Mouse (Mus musculus) neural tube, embryonic 11.5 days (tissue): ENCODE data around the gene Arl4a. TPM values are rescaled to one million over a fixed set of nuclear protein-coding genes. Genes with fewer than 3 reads are reported as not detected.

Experiments used
- ATAC-seq: fragments of 200-750 bp; cut with Nextera tagmentation; 2 replicates; pipeline ENCODE4 v1.8.0; 2017; ENCODE audit warnings: moderate number of reproducible peaks, mild to moderate bottlenecking, moderate TSS enrichment, moderate library complexity; ENCODE audit not compliant: insufficient read depth, low FRiP score, low TSS enrichment
- DNase-seq: peaks from one replicate; pipeline ENCODE4 v3.0.0-alpha.2; 2015; ENCODE audit warnings: low spot score
- H3K27ac ChIP-seq: fragments of 300-500 bp; sonication (generic); 2 replicates; pipeline ENCODE4 v1.5.1; 2014; ENCODE audit warnings: low read depth, mild to moderate bottlenecking, low read length
- H3K27me3 ChIP-seq: fragments of 300-500 bp; sonication (generic); 2 replicates; pipeline ENCODE4 v1.6.1; 2014; ENCODE audit warnings: mild to moderate bottlenecking, low read length, mixed read lengths; ENCODE audit not compliant: control insufficient read depth, insufficient read depth
- H3K36me3 ChIP-seq: fragments of 300-500 bp; sonication (generic); 2 replicates; pipeline ENCODE4 v1.6.1; 2014; ENCODE audit warnings: mild to moderate bottlenecking, low read length, moderate library complexity, mixed read lengths; ENCODE audit not compliant: control insufficient read depth, insufficient read depth
- H3K4me1 ChIP-seq: fragments of 300-500 bp; sonication (generic); 2 replicates; pipeline ENCODE4 v1.6.1; 2014; ENCODE audit warnings: low read length, mixed read lengths; ENCODE audit not compliant: control insufficient read depth, insufficient read depth
- H3K4me2 ChIP-seq: fragments of 300-500 bp; sonication (generic); 2 replicates; pipeline ENCODE4 v1.6.1; 2014; ENCODE audit warnings: low read depth, mild to moderate bottlenecking, moderate library complexity
- H3K4me3 ChIP-seq: fragments of 300-500 bp; sonication (generic); 2 replicates; pipeline ENCODE4 v1.5.1; 2014; ENCODE audit warnings: low read depth, low read length
- H3K9ac ChIP-seq: fragments of 300-500 bp; sonication (generic); 2 replicates; pipeline ENCODE4 v1.6.1; 2014; ENCODE audit warnings: mild to moderate bottlenecking, low read length
- H3K9me3 ChIP-seq: fragments of 300-500 bp; sonication (generic); 2 replicates; pipeline ENCODE4 v1.6.1; 2016; ENCODE audit warnings: low read length; ENCODE audit not compliant: control insufficient read depth
- WGBS: fragments of 180-500 bp; shearing (Covaris S2); extraction: QIAGEN DNeasy Blood & Tissue Kit; methylation state at CpG from one replicate; pipeline ENCODE4 v1.1.7; 2014; 5-methylcytosine and 5-hydroxymethylcytosine counted together
- polyA plus RNA-seq: library from polyadenylated mRNA; unstranded; fragments of >200 nt; fragmentation: Nextera tagmentation; extraction: Ambion mirVana; gene quantifications from 2 replicates; pipeline ENCODE4 v1.2.1, GENCODE M21; 2014

Arl4a gene
- 109 and 117 TPM in 2 replicates for polyA plus RNA-seq

DNA sequence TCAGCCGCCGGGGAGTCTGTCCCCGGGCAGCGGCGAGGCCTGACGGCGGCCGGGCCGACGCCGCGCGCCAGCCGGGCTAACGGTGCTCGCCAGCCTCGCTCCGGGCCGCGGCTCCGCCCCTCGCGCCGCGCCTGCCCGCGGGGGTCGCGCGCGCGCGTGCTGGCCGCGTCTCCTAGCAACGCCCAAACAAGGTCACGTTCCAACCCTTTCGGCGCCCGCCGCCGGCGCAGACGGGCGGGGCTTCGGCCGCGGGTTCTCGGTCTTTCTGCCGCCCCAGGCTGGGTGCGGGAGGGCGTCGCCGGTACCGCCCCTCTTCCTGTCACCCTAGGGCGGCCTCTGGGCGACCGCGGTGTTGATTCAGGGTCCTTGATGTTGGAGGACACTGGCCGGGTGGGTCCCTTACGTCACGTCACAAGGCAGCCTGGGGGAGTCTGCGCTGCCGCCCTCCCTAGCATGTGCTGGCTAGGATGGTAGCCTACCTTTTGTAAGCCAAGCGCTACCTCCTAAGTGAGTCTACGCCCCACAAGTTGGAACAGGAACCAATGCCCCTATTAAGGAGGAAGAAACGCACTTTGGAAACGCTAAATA, at the start of gene Arl4a:
Arl4a (minus strand) TSS at position 150 of the 588 bp plus-strand sequence.
- peak; percentile 91 for DNase-seq

DNA sequence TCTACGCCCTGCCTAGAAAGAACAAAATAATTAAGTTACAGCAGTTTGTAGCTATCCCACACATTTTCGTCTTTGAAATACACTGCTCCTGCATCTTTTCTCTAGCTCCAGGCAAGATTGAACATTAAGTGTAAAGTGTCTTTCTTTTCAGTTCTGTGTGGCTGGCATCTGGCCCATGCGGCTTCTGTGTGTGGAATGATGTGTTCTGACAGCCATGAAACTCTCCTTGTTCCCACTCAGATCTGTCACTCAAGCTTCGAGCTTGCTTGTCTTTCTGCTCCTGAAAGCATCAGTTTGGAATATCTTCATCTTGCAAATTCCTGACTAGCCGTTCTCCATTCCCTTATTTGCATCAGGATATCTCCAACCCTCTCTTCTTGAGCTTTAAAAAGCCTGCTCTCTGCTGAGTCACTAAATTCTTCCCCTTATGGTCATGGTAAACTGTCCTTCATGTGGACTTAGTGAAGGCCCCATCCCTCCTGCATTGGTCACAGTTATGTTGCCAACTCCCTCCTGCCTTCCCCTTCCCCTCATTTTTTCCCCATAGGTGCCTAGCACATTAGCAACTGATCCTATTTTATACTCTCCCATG, 48.0 kb upstream of the Arl4a start:
- Histone ChIP-seq H3K27ac (no peak overlapping the region), H3K36me3 (no peaks in the 10 kb centered on the region), H3K4me3 (no peak overlapping the region), H3K4me2 (no peak overlapping the region), H3K9me3 (no peaks in the 10 kb centered on the region), H3K9ac (no peak overlapping the region), H3K4me1 (no peaks in the 10 kb centered on the region), H3K27me3 (no peaks in the 10 kb centered on the region)
- no peak for DNase-seq
- WGBS = 86% methylated on average over 5 of the region's 5 CpGs
- no peak for ATAC-seq

More for the DNA sequence above, at the start of gene Arl4a:
- ATAC-seq = peak; percentile 88
- H3K4me2 ChIP-seq = peak within 1 kb of the TSS; percentile 68
- peak within 1 kb of the TSS; percentile 83 for H3K27ac ChIP-seq
- under 1% methylated on average over 61 of the region's 68 CpGs for WGBS
- H3K36me3 ChIP-seq = no peaks in the 10 kb centered on the region
- peak within 1 kb of the TSS; percentile 87 for H3K4me3 ChIP-seq
- H3K27me3 ChIP-seq = no peaks in the 10 kb centered on the region
- peak within 1 kb of the TSS; percentile 82 for H3K9ac ChIP-seq
- no peaks in the 10 kb centered on the region; the same call in 1 of the 2 replicates for H3K4me1 ChIP-seq
- no peaks in the 10 kb centered on the region for H3K9me3 ChIP-seq

DNA sequence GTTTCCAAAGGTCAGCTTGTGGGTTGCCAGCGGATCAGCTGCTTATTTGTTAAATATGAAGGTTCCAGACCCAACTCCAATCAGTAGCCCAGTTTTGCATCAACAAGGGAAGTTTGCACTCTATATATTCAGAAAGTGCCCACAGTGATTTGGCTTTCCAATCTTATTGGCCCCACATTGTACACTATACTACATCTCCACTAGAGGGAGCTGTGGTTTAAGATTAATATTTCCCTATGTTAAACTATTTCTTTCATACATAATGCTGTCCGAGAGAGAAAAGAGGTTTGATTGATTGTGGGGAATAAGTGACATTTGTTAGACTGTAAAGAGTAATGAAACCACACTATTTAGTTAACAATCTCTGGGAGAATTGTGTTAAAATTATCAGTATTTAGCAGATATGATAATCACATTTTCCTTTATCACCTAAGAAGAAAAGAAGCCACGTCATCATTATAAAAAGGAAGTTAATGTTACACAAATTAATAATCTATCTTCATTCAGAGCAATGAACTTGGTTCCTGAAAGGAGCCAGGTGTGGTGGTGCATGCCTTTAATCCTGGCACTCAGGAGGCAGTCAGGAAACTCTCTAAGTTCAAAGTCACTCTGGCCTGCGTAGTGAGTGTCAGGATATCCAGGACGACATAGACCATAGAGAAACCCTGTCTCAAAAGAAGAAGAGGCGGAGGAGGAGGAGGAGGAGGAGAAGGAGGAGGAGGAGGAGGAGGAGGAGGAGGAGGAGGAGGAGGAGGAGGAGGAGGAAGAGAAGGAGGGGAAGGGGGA, 44.8 kb upstream of the Arl4a start:
- Histone ChIP-seq H3K27me3 (no peaks in the 10 kb centered on the region), H3K4me1 (no peaks in the 10 kb centered on the region), H3K9me3 (no peaks in the 10 kb centered on the region), H3K4me2 (no peak overlapping the region), H3K36me3 (no peaks in the 10 kb centered on the region), H3K4me3 (no peak overlapping the region), H3K27ac (no peak overlapping the region), H3K9ac (no peak overlapping the region)
- DNase-seq (no peak), ATAC-seq (no peak)
- WGBS = 56% methylated on average over 5 of the region's 6 CpGs

DNA sequence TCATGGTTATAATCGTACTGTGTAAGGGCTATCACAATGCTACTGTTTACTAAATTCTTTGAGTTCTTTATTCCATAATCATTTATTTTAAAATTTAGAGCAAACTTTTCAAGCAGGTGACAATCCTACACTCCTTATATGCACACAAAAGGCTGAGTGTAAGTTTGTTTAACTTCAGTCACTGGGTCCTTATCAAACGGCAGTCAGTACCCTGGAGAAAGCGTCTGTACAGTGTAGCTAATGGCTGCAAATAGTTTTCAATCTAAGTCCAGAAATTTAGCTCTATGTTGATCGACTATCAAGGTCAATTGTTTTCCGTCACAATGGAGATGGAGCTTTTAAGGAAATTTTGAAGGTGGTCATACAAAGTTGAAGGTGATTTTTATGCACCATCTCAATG, 44.2 kb upstream of the Arl4a start:
- H3K9me3 ChIP-seq = no peaks in the 10 kb centered on the region
- H3K27me3 ChIP-seq = no peaks in the 10 kb centered on the region
- no peak overlapping the region for H3K4me3 ChIP-seq
- no peak for ATAC-seq
- no peak for DNase-seq
- H3K9ac ChIP-seq = no peak overlapping the region
- H3K27ac ChIP-seq = no peak overlapping the region
- WGBS = 77% methylated on average over 5 of the region's 5 CpGs
- no peaks in the 10 kb centered on the region for H3K4me1 ChIP-seq
- H3K36me3 ChIP-seq = no peaks in the 10 kb centered on the region
- H3K4me2 ChIP-seq = no peak overlapping the region

DNA sequence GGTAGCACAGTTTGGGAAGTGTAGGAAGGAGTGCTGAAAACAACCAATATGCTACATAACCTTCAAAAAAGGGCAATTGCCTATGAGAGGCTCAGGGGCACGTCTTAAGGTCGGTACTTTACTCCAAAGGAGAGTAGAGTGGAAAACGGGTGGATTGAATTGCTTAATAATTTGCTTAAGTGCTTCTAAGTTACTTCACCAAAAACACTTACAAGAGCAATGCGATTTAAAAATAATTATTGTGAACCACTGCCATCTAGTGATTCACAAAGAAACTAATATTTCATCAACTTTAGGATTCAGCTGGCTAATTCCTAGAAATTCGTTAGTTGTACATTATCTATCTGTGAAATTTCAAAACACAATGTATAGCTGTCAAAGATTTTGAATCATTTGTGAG, 35.8 kb upstream of the Arl4a start:
- no peak overlapping the region for H3K4me3 ChIP-seq
- ATAC-seq (no peak), DNase-seq (no peak)
- H3K4me2 ChIP-seq = no peak overlapping the region
- no peaks in the 10 kb centered on the region for H3K36me3 ChIP-seq
- no peak overlapping the region for H3K9ac ChIP-seq
- H3K27ac ChIP-seq = no peak overlapping the region
- no peaks in the 10 kb centered on the region for H3K4me1 ChIP-seq
- no peaks in the 10 kb centered on the region for H3K9me3 ChIP-seq
- no peaks in the 10 kb centered on the region for H3K27me3 ChIP-seq
- WGBS = 77% methylated on average over 5 of the region's 5 CpGs

DNA sequence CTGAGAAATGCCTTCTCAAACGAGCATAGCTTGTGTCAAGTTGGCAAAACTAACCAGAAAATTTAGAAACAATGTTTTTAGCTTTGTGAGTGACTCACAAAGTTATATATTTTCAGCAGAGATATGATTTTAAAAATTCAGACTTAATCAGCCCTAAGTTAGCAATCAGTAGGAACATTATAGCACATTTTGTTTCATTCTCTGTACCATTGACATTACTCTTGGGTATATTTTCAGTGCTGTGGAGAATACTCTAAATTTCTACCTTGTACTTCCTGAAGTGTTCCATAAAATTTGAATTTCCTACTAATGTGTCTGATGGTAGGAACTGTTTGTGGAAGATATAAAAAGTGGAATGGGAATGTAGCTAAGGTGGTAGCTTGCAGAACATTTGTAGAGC, 9.2 kb upstream of the Arl4a start:
- Histone ChIP-seq H3K9me3 (no peaks in the 10 kb centered on the region), H3K9ac (no peak overlapping the region), H3K4me3 (no peak overlapping the region), H3K36me3 (no peaks in the 10 kb centered on the region), H3K27ac (no peak overlapping the region), H3K27me3 (no peaks in the 10 kb centered on the region), H3K4me1 (no peaks in the 10 kb centered on the region), H3K4me2 (no peak overlapping the region)
- ATAC-seq (no peak), DNase-seq (no peak)
- 83% methylated on average over 1 of the region's 1 CpGs for WGBS

DNA sequence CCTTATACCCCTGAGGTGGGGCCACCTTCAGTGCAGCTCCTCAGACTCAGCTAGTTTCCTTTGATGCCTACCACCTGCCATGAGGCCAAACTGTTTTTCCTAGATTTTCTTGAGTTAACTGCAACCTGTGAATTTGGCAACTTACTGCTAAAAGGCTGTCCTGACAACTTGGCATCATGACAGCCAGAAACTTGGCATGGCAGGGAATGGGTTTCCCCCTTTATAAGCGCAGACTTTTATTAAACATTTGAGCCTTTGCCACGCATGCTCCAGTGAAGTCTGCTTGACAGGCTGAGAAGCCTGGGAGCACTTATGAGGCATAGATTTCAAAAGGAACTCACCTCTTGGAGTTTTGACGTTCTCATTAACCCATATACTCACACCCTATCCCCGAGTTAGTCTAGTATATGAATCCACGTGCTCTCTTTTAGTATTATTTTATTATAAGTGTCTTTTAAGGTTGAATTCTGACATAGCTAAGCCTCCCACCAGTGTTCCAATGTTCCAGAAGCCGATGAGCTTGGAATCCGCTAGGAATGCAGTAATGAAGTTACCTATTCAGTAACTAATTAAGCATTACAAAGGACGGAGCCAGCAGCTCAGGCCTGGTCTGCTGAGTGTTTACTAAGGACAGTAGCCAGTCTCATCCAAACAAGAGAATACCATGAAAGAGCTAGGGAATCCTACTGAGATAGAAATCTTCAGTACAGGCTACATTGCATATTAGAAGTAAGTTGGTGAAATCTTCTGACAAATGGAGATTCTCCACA, 6.2 kb upstream of the Arl4a start:
- ATAC-seq (no peak), DNase-seq (no peak)
- H3K36me3 ChIP-seq = no peaks in the 10 kb centered on the region
- H3K9me3 ChIP-seq = no peaks in the 10 kb centered on the region
- H3K9ac ChIP-seq = no peak overlapping the region
- 88% methylated on average over 8 of the region's 8 CpGs for WGBS
- no peaks in the 10 kb centered on the region for H3K4me1 ChIP-seq
- no peak overlapping the region for H3K27ac ChIP-seq
- no peak overlapping the region for H3K4me2 ChIP-seq
- H3K27me3 ChIP-seq = no peaks in the 10 kb centered on the region
- H3K4me3 ChIP-seq = no peak overlapping the region

DNA sequence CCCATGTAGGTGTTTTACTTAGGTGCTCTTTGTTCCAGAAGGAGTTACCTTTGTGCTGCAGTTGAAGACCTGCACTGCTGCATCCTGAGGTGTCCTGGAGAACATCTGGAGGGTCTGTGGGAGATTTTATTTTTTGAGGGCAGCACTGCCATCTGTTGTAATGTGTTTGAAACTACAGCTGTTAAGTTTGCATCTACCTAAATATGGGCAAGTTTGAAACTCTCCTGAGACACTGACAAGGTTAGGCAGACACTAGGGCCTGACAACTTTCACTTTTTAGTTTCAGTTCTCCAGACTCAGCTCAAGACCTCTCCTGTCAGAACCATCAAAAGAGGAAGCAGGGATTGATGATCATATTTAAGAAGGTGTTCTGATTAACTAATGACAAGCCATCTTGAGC, 2.2 kb upstream of the Arl4a start:
- no peaks in the 10 kb centered on the region for H3K27me3 ChIP-seq
- H3K4me3 ChIP-seq = no peak overlapping the region

More for the DNA sequence above, 2.2 kb upstream of the Arl4a start:
- ATAC-seq (no peak), DNase-seq (peak; percentile 48)
- Histone ChIP-seq H3K4me1 (no peaks in the 10 kb centered on the region), H3K9me3 (no peaks in the 10 kb centered on the region), H3K36me3 (no peaks in the 10 kb centered on the region), H3K4me2 (no peak overlapping the region), H3K27ac (no peak overlapping the region), H3K9ac (no peak overlapping the region)
